Mouse (Mus musculus) liver, embryonic 14.5 days (tissue): ENCODE measurements around the gene Cdh23.

Experiments used
- CTCF ChIP-seq: IDR thresholded peaks from 2 replicates; pipeline ENCODE4 v1.5.1; 2016; ENCODE audit warnings: antibody characterized with exemption, low read depth, control low read depth
- EP300 ChIP-seq: IDR thresholded peaks from 2 replicates; pipeline ENCODE4 v1.6.1; 2016; ENCODE audit warnings: antibody characterized with exemption, low read depth

GRCm38 (mm10) chr10:60349056-60349455 is 347.2 kb downstream of the Cdh23 start:
- TF ChIP-seq CTCF, result no peak
- no peak for TF ChIP-seq EP300
